Mouse (Mus musculus): ENCODE measurements around the gene Stoml1.

GRCm38 (mm10) chr9:58294527-58294926 is 41.6 kb downstream of the Stoml1 start:
- TF ChIP-seq CTCF (IDR thresholded peaks at IDR 0.05; ENCODE audit: insufficient read depth, low read length) (no peak), POLR2A (IDR thresholded peaks at IDR 0.05; ENCODE audit: borderline replicate concordance, extremely low read depth, low read depth, low read length) (no peak)

Measured in lung, adult 2 months (tissue).